Mouse (Mus musculus) embryonic facial prominence, embryonic 11.5 days (tissue): ENCODE data around the gene Ptpn6. TPM values are rescaled to one million over a fixed set of nuclear protein-coding genes. Genes with fewer than 3 reads are reported as not detected.

ENCODE experiments used
- ATAC-seq: fragments of 200-750 bp; cut with Nextera tagmentation; replicated peaks from 2 replicates; pipeline ENCODE4 v1.8.0; 2017; ENCODE audit warnings: low read depth; ENCODE audit not compliant: insufficient number of reproducible peaks, low FRiP score, low TSS enrichment
- DNase-seq: peaks from one replicate; pipeline ENCODE4 v3.0.0-alpha.2; 2015; ENCODE audit warnings: low spot score
- H3K27ac ChIP-seq: fragments of 300-500 bp; sonication (generic); replicated peaks from 2 replicates; pipeline ENCODE4 v1.5.1; 2014; ENCODE audit warnings: mild to moderate bottlenecking, low read depth, low read length, control low read depth
- H3K27me3 ChIP-seq: fragments of 300-500 bp; sonication (generic); 2 replicates; pipeline ENCODE4 v1.6.1; 2014; ENCODE audit warnings: mild to moderate bottlenecking, low read length, moderate library complexity, mixed read lengths; ENCODE audit not compliant: control insufficient read depth, insufficient read depth
- H3K36me3 ChIP-seq: fragments of 300-500 bp; sonication (generic); replicated peaks from 2 replicates; pipeline ENCODE4 v1.6.1; 2014; ENCODE audit warnings: low read depth, mild to moderate bottlenecking, low read length, moderate library complexity, mixed read lengths; ENCODE audit not compliant: control insufficient read depth, insufficient read depth
- H3K4me1 ChIP-seq: fragments of 300-500 bp; sonication (generic); 2 replicates; pipeline ENCODE4 v1.6.1; 2014; ENCODE audit warnings: low read length, mixed read lengths; ENCODE audit not compliant: control insufficient read depth, insufficient read depth
- H3K4me2 ChIP-seq: fragments of 300-500 bp; sonication (generic); 2 replicates; pipeline ENCODE4 v1.6.1; 2014; ENCODE audit warnings: low read depth, mild to moderate bottlenecking, control low read depth, low read length, moderate library complexity
- H3K4me3 ChIP-seq: fragments of 300-500 bp; sonication (generic); 2 replicates; pipeline ENCODE4 v1.5.1; 2014; ENCODE audit warnings: low read depth, low read length, control low read depth
- H3K9ac ChIP-seq: fragments of 300-500 bp; sonication (generic); replicated peaks from 2 replicates; pipeline ENCODE4 v1.6.1; 2014; ENCODE audit warnings: mild to moderate bottlenecking, control low read depth, low read length
- H3K9me3 ChIP-seq: fragments of 300-500 bp; sonication (generic); replicated peaks from 2 replicates; pipeline ENCODE4 v1.6.1; 2016; ENCODE audit warnings: mild to moderate bottlenecking, low read length, inconsistent platforms, mixed read lengths; ENCODE audit not compliant: control insufficient read depth
- WGBS: fragments of 180-500 bp; shearing (Covaris S2); extraction: QIAGEN DNeasy Blood & Tissue Kit; methylation state at CpG from one replicate; pipeline ENCODE4 v1.1.7; 2014; 5-methylcytosine and 5-hydroxymethylcytosine counted together
- polyA plus RNA-seq: library from polyadenylated mRNA; unstranded; fragments of >200 nt; fragmentation: Nextera tagmentation; extraction: Ambion mirVana; gene quantifications from 2 replicates; pipeline ENCODE4 v1.2.1, GENCODE M21; 2014

Ptpn6 gene
- polyA plus RNA-seq, 1 experiment from 2014 or later, result 6.0 TPM

GRCm38 (mm10) chr6:124742839-124743514, 4.5 kb upstream of the Ptpn6 start:
- H3K4me2 ChIP-seq, result no peak overlapping the region
- H3K4me1 ChIP-seq, result peaks cover 5% of the 10 kb centered on the region; the same call in 1 of the 2 replicates
- H3K27me3 ChIP-seq, result no peaks in the 10 kb centered on the region
- ATAC-seq (no peak), DNase-seq (no peak)
- H3K27ac ChIP-seq, result no peak overlapping the region
- no peak overlapping the region for H3K9ac ChIP-seq
- no peaks in the 10 kb centered on the region for H3K9me3 ChIP-seq
- 0 out of 2 replicates have a peak overlapping the region, but pooled peaks have one; percentile 3 for H3K4me3 ChIP-seq
- WGBS, result 87% methylated on average over 15 of the region's 15 CpGs
- peaks cover 7% of the 10 kb centered on the region for H3K36me3 ChIP-seq

- peak overlapping the region; percentile 74 for H3K4me2 ChIP-seq
- H3K27me3 ChIP-seq, result no peaks in the 10 kb centered on the region
- no peak overlapping the region for H3K4me3 ChIP-seq
- H3K4me1 ChIP-seq, result peaks cover 5% of the 10 kb centered on the region; the same call in 1 of the 2 replicates
- no peak for ATAC-seq
- peak overlapping the region; percentile 71 for H3K9ac ChIP-seq
- DNase-seq, result no peak
- H3K9me3 ChIP-seq, result no peaks in the 10 kb centered on the region
- WGBS, result 78% methylated on average over 3 of the region's 3 CpGs
- peak overlapping the region; percentile 98 for H3K27ac ChIP-seq
- peaks cover 4% of the 10 kb centered on the region for H3K36me3 ChIP-seq
Measured at GRCm38 (mm10) chr6:124741842-124742241, 3.3 kb upstream of the Ptpn6 start.

DNA sequence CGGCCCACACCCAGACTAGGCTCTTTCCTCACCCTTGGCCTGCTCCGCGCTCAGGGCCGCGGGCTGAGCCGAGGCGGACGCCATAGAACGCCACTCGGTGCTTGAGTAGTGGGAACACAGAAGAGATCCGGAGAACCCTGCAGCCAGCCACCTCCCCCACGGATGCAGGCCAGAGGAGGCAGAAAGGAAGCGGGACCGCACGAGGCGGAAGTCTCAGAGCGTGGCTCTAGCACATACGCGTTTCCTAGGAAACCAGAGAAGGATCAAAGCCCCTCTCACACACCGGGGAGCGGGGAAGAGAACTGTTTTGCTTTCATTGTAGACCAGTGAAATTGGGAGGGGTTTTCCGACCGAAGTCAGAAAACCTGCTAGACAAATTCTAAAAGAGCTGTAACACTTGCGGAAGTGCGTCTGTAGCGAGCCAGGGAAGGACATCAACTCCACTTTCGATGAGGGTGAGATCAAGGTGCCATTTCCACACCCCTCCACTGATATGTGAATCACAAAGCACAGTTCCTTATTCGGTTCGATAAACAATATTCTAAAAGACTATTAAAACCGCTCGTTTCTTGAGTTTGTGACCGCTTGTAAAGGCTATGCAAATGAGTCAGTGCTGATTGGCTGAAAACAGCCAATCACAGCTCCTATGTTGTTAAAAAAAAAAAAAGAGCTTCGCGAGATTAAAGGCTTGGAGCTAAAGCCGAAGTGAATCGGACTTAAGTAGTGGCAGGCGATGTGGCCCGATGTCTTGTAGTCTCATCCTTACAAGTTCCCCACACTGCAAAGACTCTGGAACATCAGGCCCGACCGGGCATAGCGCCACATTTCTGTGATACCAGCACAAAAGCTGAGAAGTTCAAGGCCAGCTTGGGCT, 2.6 kb upstream of the Ptpn6 start, which contains the start of gene Grcc10:
Gene Grcc10 (minus strand): TSS at position 487 of the 874 bp plus-strand sequence.
- H3K9ac ChIP-seq, result peak within 1 kb of the TSS; percentile 71
- H3K4me3 ChIP-seq, result peak within 1 kb of the TSS; percentile 40
- peak; percentile 82 for ATAC-seq
- peak within 1 kb of the TSS; percentile 98 for H3K27ac ChIP-seq
- peak within 1 kb of the TSS; percentile 74 for H3K4me2 ChIP-seq
- H3K27me3 ChIP-seq, result no peaks in the 10 kb centered on the region
- peaks cover 2% of the 10 kb centered on the region; the same call in 1 of the 2 replicates for H3K4me1 ChIP-seq
- WGBS, result 0% methylated on average over 41 of the region's 41 CpGs
- no peaks in the 10 kb centered on the region for H3K9me3 ChIP-seq
- H3K36me3 ChIP-seq, result peaks cover 4% of the 10 kb centered on the region
- DNase-seq, result peak; percentile 97

DNA sequence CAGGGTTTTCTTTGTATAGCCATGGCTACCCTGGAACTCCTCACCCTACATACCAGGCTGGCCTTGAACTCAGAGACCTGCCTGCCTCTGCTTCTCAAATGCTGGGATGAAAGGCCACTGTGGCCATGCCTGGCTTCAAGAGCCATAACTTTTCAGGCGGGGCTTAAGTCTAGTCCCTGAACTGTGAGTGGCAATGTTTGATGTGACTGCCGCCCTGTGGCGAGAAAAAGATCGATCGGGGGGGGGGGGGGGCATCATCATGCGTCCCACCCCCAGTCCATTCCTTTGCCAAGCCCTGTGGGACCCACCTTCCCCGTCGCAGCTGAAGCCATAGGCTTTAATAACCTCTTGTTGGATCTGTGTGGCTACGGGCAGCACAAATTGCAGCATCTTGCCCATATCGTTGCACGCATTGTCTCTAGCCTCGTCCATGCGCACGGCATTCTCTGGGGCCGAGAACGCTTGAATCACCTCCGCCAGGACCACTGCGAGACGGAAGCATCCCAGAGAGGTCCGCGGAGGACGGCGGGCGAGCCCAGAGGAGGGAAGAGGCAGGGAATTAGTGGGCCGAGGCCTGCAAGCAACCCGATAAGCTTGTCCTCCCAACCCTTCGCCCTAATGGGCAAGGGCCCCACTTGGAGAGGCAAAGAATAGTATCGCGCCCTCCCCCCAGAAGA, 1.8 kb upstream of the Ptpn6 start:
- under 1% methylated on average over 29 of the region's 29 CpGs for WGBS
- H3K27ac ChIP-seq, result peak overlapping the region; percentile 98

GRCm38 (mm10) chr6:124739231-124739796, 800 bp upstream of the Ptpn6 start:
- Histone ChIP-seq H3K27me3 (no peaks in the 10 kb centered on the region), H3K4me3 (no peak overlapping the region), H3K9me3 (no peaks in the 10 kb centered on the region), H3K9ac (no peak overlapping the region), H3K4me1 (no peaks in the 10 kb centered on the region), H3K36me3 (peaks cover 4% of the 10 kb centered on the region; the same call in 1 of the 2 replicates), H3K27ac (no peak overlapping the region), H3K4me2 (no peak overlapping the region)
- ATAC-seq (no peak), DNase-seq (no peak)
- 82% methylated on average over 10 of the region's 10 CpGs for WGBS

More for the DNA sequence above, 1.8 kb upstream of the Ptpn6 start:
- H3K9ac ChIP-seq, result peak overlapping the region; percentile 71
- ATAC-seq (peak; percentile 9), DNase-seq (peak; percentile 70)
- peak overlapping the region; percentile 74 for H3K4me2 ChIP-seq
- H3K36me3 ChIP-seq, result peaks cover 4% of the 10 kb centered on the region
- no peaks in the 10 kb centered on the region for H3K9me3 ChIP-seq
- H3K4me3 ChIP-seq, result peak overlapping the region; percentile 40
- no peaks in the 10 kb centered on the region for H3K27me3 ChIP-seq
- H3K4me1 ChIP-seq, result no peaks in the 10 kb centered on the region

DNA sequence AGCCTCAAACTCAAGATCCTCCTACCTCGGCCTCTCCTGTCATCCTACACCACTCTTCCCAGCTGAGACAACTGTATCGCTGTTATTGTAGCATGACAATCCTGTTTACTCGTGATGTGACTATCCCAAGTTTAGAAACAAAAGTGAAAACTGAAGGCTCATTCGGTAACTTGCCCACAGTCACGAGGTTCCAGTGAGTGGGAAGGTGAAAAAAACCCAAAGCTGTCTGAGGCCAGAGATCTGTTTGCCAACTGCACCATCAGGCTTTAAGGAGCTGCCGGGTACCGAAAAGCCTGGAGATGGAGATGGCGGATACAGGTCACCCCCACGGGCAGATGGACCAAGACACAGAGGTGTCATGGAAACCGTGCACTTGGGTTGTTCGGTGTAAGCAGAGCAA, 1.5 kb downstream of the Ptpn6 start:
- H3K4me1 ChIP-seq, result no peaks in the 10 kb centered on the region; the same call in 1 of the 2 replicates
- H3K9me3 ChIP-seq, result no peaks in the 10 kb centered on the region
- H3K36me3 ChIP-seq, result no peaks in the 10 kb centered on the region
- DNase-seq, result no peak
- no peak overlapping the region for H3K9ac ChIP-seq
- ATAC-seq, result no peak
- no peak overlapping the region for H3K4me3 ChIP-seq
- no peaks in the 10 kb centered on the region for H3K27me3 ChIP-seq
- 88% methylated on average over 11 of the region's 11 CpGs for WGBS
- no peak overlapping the region for H3K4me2 ChIP-seq
- H3K27ac ChIP-seq, result no peak overlapping the region

DNA sequence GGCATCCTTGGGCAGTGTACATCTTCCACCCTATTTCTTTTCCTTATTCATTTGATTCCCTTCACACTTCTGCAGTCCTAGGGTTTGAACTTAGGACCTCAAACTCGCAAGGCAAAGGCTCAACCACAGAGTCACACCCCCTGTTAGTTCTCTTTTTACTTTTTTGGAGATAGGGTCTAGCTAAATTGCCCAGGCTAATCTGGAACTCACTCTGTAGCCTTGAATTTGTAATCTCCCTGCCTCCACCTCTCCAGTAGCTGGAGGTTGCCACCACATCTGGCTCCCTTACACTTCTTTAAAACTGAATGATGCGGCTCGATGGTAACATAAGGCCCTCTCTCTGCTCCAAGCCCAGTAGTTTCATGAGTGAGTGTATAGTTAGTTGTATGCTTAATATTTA, 4.1 kb downstream of the Ptpn6 start:
- Histone ChIP-seq H3K9ac (no peak overlapping the region), H3K9me3 (no peaks in the 10 kb centered on the region), H3K36me3 (no peaks in the 10 kb centered on the region), H3K27ac (no peak overlapping the region), H3K4me3 (no peak overlapping the region), H3K4me2 (no peak overlapping the region), H3K4me1 (no peaks in the 10 kb centered on the region; the same call in 1 of the 2 replicates), H3K27me3 (no peaks in the 10 kb centered on the region)
- DNase-seq (no peak), ATAC-seq (no peak)
- WGBS, result 91% methylated on average over 3 of the region's 3 CpGs
